Mouse (Mus musculus) T-helper 17 cell (primary cell): ENCODE measurements around the gene Traf3ip2.

Experiments
- in situ Hi-C, 2 experiments: fragments of 300-600 bp; cut with MboI, MseI; formaldehyde crosslinking; loops; 1 replicate in 1 of 2; 2 replicates in 1 of 2; pipeline ENCODE4 v1.15.1; 2025; ENCODE audit warnings: high pct_unique_total_duplicates in 2 of 2

Gene Traf3ip2

GRCm38 (mm10) chr10:39674766-39675165 is 62.0 kb downstream of the Traf3ip2 start:
- in situ Hi-C loops = no loop called here

- in situ Hi-C loops = no loop called here
These were observed 65.6 kb downstream of the Traf3ip2 start for GRCm38 (mm10) chr10:39678199-39678791.

- in situ Hi-C loops = no loop called here
These were observed 68.3 kb downstream of the Traf3ip2 start for GRCm38 (mm10) chr10:39681014-39681413.

- in situ Hi-C loops = no loop called here
These were observed 69.8 kb downstream of the Traf3ip2 start for GRCm38 (mm10) chr10:39682556-39682955.

GRCm38 (mm10) chr10:39683481-39683880 is 70.7 kb downstream of the Traf3ip2 start:
- in situ Hi-C loops = no loop called here

- in situ Hi-C loops = no loop called here
These were observed 74.1 kb downstream of the Traf3ip2 start for GRCm38 (mm10) chr10:39686811-39687210.

GRCm38 (mm10) chr10:39687851-39688250 is 75.1 kb downstream of the Traf3ip2 start:
- in situ Hi-C loops = no loop called here

GRCm38 (mm10) chr10:39691351-39692064 is 78.8 kb downstream of the Traf3ip2 start:
- in situ Hi-C loops = loop anchor here in 1 of 2 experiments (5.0 kb wide), 1 partner anchor 36 kb away; no protein-coding TSS in a partner anchor

GRCm38 (mm10) chr10:39692152-39692551 is 79.4 kb downstream of the Traf3ip2 start:
- in situ Hi-C loops = loop anchor here in 1 of 2 experiments (5.0 kb wide), 1 partner anchor 35 kb away; no protein-coding TSS in a partner anchor
